Mouse (Mus musculus): ENCODE results near the gene Crnkl1. TPM values are rescaled to one million over a fixed set of nuclear protein-coding genes. Genes with fewer than 3 reads are reported as not detected.

Crnkl1 gene
- polyA plus RNA-seq (2014; fragmentation: Nextera tagmentation; extraction: Ambion mirVana) = 28.7 and 31.9 TPM in 2 replicates

DNA sequence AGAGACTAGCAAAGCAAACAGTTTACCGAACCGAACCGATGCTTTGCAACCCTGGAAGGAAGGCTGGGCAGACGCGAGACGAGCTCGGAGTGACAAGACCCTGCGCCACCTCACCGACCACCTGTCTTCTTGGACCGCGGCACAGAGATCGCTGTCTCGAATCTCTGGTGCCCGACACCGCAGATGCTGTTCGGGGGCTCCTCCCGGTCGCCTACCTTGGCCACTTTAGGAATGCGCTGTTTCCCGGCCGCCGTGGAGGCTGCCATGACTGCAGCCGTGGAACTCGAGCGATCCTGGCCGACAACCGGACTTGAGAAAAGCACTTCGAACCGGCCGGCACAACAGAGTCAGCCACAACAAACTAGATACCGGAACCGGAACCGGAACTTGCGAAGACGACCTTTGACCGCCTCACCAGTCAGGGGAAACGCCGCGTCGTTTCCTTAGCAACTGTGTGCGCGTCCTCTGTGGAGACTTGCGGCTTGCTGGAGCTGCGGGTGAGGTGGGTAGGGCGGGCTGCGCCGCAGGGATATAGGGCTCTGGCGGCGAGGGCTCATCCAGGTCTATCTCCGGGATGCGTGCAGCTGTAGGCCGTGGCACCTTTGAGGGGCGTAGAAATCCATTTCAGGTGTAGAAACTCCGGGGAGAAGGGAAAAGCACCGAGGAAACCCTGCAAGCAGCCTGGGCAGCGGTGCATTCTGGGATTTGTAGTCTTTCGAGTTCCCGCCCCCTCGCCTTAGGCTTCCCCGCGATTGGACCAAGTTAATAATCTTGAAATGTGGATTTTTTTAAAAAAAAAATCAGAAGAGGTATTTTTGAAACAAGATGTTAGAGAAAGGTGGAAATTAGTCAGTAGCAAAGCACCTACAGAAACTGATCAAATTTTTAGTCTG is at the start of gene Crnkl1, which contains the start of gene Cfap61:
TSS of gene Crnkl1 (minus strand) at position 676 of the 893 bp plus-strand sequence.
TSS of gene Cfap61 (plus strand) at position 446 of the 893 bp plus-strand sequence.
- peak; percentile 98 for ATAC-seq (ENCODE audit: low FRiP score, low TSS enrichment)

DNA sequence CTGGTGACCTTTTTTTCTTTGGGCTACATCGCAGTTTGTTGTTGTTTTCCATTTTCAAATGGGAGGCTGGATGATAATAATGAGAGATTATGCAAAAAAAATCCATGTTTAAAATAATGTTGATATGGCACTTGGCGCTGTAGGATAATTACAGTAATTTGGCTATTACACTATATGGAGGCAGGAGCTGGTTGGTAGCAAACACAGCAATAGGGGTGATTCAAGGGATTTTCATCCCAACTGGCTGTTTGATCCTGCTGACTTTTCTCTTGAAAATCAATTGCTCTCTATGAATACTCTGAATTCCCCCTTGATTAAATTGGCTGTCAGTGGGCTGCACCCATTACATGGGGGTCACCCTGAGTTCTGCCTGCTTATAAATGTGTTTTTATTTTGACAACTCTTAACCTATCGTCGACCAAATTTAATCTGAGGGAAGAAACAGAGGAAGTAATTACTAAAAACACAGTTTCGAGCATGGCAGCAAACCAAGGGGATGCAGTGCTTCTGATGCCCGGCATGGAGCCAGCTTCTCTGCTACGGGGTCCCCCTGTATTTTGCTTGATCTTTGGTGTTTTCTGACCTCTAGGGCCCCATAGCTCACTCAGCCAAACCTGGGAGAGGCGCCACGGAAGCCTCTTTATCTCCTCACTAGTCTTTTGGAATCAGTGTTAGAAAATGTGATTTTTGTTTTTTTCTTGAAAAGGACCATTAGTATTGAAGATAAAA is 47.7 kb upstream of the Crnkl1 start:
- WGBS = 76% methylated on average over 9 of the region's 9 CpGs
- H3K4me2 ChIP-seq (replicated peaks; ENCODE audit: low read depth, low read length) = no peak overlapping the region
- ATAC-seq (ENCODE audit: low FRiP score, low TSS enrichment) = no peak

More for the DNA sequence above, at the start of gene Crnkl1, which contains the start of gene Cfap61:
- H3K9ac ChIP-seq (ENCODE audit: low read depth, low read length) = peak within 1 kb of the TSS; percentile 74
- peaks cover 24% of the 10 kb centered on the region for H3K36me3 ChIP-seq (ENCODE audit: control insufficient read depth, insufficient read depth, low read length)
- no peaks in the 10 kb centered on the region for H3K27me3 ChIP-seq (ENCODE audit: control insufficient read depth, insufficient read depth, low read length)
- peak within 1 kb of the TSS; percentile 95 for H3K4me3 ChIP-seq (ENCODE audit: low read length)
- H3K4me2 ChIP-seq (replicated peaks; ENCODE audit: low read depth, low read length) = peak within 1 kb of the TSS; percentile 83
- H3K27ac ChIP-seq (ENCODE audit: low read depth, low read length) = no peak within 1 kb of the TSS
- under 1% methylated on average over 61 of the region's 61 CpGs for WGBS
- peaks cover 7% of the 10 kb centered on the region; the same call in 1 of the 2 replicates for H3K4me1 ChIP-seq (ENCODE audit: control insufficient read depth, insufficient read depth, low read length)
- H3K9me3 ChIP-seq (ENCODE audit: control insufficient read depth, low read length) = no peaks in the 10 kb centered on the region

DNA sequence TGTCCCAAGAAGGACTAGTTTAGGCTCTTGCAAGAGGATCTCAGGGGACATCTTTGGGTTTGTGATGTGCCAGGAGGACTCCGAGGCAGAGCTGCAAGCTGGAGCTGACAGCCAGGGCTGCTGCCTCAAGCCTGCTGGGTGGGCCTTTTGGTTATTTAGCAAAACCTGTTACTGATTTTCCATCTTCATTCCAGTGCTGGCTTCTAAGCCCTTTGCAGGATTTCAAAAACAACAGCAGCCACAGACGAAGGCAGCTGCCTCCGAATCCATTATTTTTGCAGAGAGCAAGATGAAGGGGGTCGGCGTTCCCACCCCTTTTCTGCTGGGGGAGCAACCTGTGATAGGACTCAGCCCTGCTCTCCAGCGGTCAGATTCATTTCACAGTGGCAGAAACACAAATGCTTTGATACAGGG is 46.9 kb upstream of the Crnkl1 start:
- WGBS = 47% methylated on average over 6 of the region's 6 CpGs
- no peaks in the 10 kb centered on the region for H3K4me1 ChIP-seq (ENCODE audit: control insufficient read depth, insufficient read depth, low read length)

More for the DNA sequence above, 47.7 kb upstream of the Crnkl1 start:
- Histone ChIP-seq H3K4me1 (ENCODE audit: control insufficient read depth, insufficient read depth, low read length) (no peaks in the 10 kb centered on the region), H3K27ac (ENCODE audit: low read depth, low read length) (no peak overlapping the region), H3K27me3 (ENCODE audit: control insufficient read depth, insufficient read depth, low read length) (no peaks in the 10 kb centered on the region), H3K4me3 (ENCODE audit: low read length) (no peak overlapping the region), H3K9me3 (ENCODE audit: control insufficient read depth, low read length) (no peaks in the 10 kb centered on the region), H3K36me3 (ENCODE audit: control insufficient read depth, insufficient read depth, low read length) (no peaks in the 10 kb centered on the region), H3K9ac (ENCODE audit: low read depth, low read length) (no peak overlapping the region)

DNA sequence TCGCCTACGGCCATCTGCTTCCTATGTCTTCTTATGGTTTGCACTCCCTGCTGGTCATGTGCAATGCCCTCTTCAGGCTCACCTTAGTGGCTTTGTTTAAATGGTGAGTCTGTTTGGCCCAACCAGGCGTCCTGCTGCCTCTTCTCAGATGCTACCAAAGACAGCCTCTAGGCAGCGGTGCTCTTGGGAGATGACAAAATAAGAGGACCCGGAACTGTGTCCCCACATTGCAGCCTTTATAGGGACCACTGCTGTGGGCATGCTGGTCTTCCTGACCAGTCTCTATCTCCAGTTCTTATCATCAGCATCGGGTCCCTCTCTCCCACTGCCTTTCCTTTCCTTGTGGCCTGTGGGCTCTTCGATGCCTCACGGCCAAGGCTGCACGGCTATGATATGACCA is 46.1 kb upstream of the Crnkl1 start:
- H3K27me3 ChIP-seq (ENCODE audit: control insufficient read depth, insufficient read depth, low read length) = no peaks in the 10 kb centered on the region
- ATAC-seq (ENCODE audit: low FRiP score, low TSS enrichment) = no peak
- H3K9me3 ChIP-seq (ENCODE audit: control insufficient read depth, low read length) = no peaks in the 10 kb centered on the region
- no peaks in the 10 kb centered on the region for H3K4me1 ChIP-seq (ENCODE audit: control insufficient read depth, insufficient read depth, low read length)
- H3K9ac ChIP-seq (ENCODE audit: low read depth, low read length) = no peak overlapping the region
- no peak overlapping the region for H3K27ac ChIP-seq (ENCODE audit: low read depth, low read length)
- H3K36me3 ChIP-seq (ENCODE audit: control insufficient read depth, insufficient read depth, low read length) = no peaks in the 10 kb centered on the region
- H3K4me3 ChIP-seq (ENCODE audit: low read length) = no peak overlapping the region
- no peak overlapping the region for H3K4me2 ChIP-seq (replicated peaks; ENCODE audit: low read depth, low read length)
- WGBS = 90% methylated on average over 9 of the region's 9 CpGs

More for the DNA sequence above, 46.9 kb upstream of the Crnkl1 start:
- no peak overlapping the region for H3K9ac ChIP-seq (ENCODE audit: low read depth, low read length)
- no peak overlapping the region for H3K4me3 ChIP-seq (ENCODE audit: low read length)
- no peaks in the 10 kb centered on the region for H3K36me3 ChIP-seq (ENCODE audit: control insufficient read depth, insufficient read depth, low read length)
- no peak for ATAC-seq (ENCODE audit: low FRiP score, low TSS enrichment)
- H3K9me3 ChIP-seq (ENCODE audit: control insufficient read depth, low read length) = no peaks in the 10 kb centered on the region
- H3K27me3 ChIP-seq (ENCODE audit: control insufficient read depth, insufficient read depth, low read length) = no peaks in the 10 kb centered on the region
- no peak overlapping the region for H3K4me2 ChIP-seq (replicated peaks; ENCODE audit: low read depth, low read length)
- H3K27ac ChIP-seq (ENCODE audit: low read depth, low read length) = no peak overlapping the region

DNA sequence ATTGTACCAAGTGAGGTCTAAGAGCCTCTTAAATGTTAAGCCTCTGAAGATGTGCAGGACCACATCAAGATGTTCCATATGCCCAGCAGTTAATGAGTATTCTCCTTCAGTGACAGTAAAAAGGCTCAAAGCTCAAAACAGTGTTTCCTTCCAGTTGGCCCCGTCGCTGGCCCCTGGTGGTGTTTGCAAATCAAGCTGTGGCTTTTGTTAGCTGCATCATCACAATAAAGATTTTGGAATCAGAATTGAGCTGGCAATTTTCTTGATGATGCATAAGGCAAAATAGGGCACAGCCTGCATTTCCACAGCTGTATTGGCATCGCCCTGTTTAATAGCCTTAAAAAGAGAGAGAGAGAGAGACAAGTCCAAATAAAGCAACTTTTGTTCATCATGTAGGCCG is 44.8 kb upstream of the Crnkl1 start:
- H3K9me3 ChIP-seq (ENCODE audit: control insufficient read depth, low read length) = no peaks in the 10 kb centered on the region
- H3K36me3 ChIP-seq (ENCODE audit: control insufficient read depth, insufficient read depth, low read length) = no peaks in the 10 kb centered on the region
- H3K4me3 ChIP-seq (ENCODE audit: low read length) = no peak overlapping the region
- no peak overlapping the region for H3K4me2 ChIP-seq (replicated peaks; ENCODE audit: low read depth, low read length)
- no peak overlapping the region for H3K9ac ChIP-seq (ENCODE audit: low read depth, low read length)
- H3K4me1 ChIP-seq (ENCODE audit: control insufficient read depth, insufficient read depth, low read length) = no peaks in the 10 kb centered on the region
- H3K27ac ChIP-seq (ENCODE audit: low read depth, low read length) = no peak overlapping the region
- H3K27me3 ChIP-seq (ENCODE audit: control insufficient read depth, insufficient read depth, low read length) = no peaks in the 10 kb centered on the region
- no peak for ATAC-seq (ENCODE audit: low FRiP score, low TSS enrichment)
- WGBS = 79% methylated on average over 4 of the region's 4 CpGs

DNA sequence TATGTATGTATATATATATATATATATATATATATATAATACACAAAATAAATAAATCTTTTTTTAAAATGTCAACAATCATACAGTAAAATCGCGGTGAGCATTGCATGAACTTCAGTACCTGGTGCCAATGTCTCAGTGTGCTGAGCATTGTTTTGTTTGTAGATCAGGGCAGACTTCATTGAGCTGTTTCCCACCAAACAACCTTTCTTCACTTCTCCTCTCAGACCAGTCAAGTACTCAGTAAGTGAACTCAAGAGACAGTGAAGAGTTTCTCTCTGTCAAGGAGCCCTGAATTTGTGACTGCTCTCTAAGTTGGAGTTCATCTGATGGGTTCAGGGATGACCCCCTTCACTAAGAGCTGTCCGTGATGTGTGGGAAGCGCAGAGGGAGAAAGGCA is 37.8 kb upstream of the Crnkl1 start:
- no peaks in the 10 kb centered on the region for H3K36me3 ChIP-seq (ENCODE audit: control insufficient read depth, insufficient read depth, low read length)
- no peak overlapping the region for H3K27ac ChIP-seq (ENCODE audit: low read depth, low read length)
- no peaks in the 10 kb centered on the region for H3K27me3 ChIP-seq (ENCODE audit: control insufficient read depth, insufficient read depth, low read length)
- no peaks in the 10 kb centered on the region for H3K9me3 ChIP-seq (ENCODE audit: control insufficient read depth, low read length)
- no peaks in the 10 kb centered on the region for H3K4me1 ChIP-seq (ENCODE audit: control insufficient read depth, insufficient read depth, low read length)
- H3K9ac ChIP-seq (ENCODE audit: low read depth, low read length) = no peak overlapping the region
- H3K4me2 ChIP-seq (replicated peaks; ENCODE audit: low read depth, low read length) = no peak overlapping the region
- no peak for ATAC-seq (ENCODE audit: low FRiP score, low TSS enrichment)
- no peak overlapping the region for H3K4me3 ChIP-seq (ENCODE audit: low read length)
- WGBS = 86% methylated on average over 4 of the region's 4 CpGs

DNA sequence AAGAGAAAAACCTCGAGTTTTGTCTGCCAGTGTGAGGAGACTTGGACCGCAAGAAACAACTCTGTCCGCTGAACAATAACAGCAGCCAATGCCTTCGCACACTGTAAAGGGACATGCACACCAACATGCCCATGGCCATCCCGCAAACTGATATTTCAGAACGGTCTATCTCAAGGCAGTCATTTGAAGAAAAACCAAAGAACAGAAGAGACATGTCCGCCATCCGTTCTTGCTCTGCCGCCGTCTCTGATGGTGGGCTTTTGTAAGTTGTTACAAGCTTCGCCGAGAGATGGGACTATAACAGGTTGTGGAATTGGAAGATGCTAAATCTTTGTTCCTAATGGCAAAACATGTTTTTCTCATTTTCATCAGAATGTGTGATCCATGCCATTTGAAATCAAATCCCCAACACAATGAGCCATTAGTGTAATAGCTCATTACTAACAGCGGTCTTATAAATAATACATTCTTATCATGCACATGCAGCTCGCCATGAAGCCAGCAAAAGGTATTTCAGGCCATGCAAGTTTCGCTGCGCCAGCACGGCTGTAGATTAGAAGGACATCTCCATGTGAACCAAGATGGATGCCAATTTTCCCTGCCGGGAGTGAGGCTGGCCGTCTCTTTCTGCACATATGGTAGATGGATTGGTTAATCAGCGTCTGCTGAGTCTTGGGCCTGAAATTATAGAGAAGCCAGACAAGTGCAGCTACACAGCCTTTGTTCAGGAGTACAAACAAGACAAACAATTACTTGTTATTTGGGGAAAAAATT is 36.6 kb upstream of the Crnkl1 start:
- 93% methylated on average over 20 of the region's 20 CpGs for WGBS

DNA sequence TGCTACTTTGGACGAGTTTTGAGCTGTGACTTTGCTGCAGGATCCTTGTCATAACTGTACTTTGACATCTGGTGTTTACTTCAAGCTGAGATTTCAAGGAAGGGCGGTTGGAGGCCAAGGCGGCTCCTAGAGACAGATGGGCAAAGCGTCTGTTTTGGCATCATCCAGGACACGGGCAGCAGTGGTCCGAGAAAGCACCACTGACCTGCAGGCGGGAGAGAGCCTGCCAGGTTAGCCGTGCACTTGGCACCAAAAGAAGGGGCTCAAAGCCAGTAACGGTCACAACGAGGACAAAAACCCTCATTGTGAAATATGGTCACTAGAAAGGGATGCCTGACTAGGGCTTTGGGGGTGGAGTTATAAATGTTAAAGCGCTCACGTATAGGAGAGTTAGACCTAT is 35.9 kb upstream of the Crnkl1 start:
- Histone ChIP-seq H3K9ac (ENCODE audit: low read depth, low read length) (no peak overlapping the region), H3K36me3 (ENCODE audit: control insufficient read depth, insufficient read depth, low read length) (no peaks in the 10 kb centered on the region), H3K4me2 (replicated peaks; ENCODE audit: low read depth, low read length) (no peak overlapping the region), H3K4me1 (ENCODE audit: control insufficient read depth, insufficient read depth, low read length) (no peaks in the 10 kb centered on the region), H3K4me3 (ENCODE audit: low read length) (no peak overlapping the region), H3K27me3 (ENCODE audit: control insufficient read depth, insufficient read depth, low read length) (no peaks in the 10 kb centered on the region), H3K9me3 (ENCODE audit: control insufficient read depth, low read length) (no peaks in the 10 kb centered on the region), H3K27ac (ENCODE audit: low read depth, low read length) (no peak overlapping the region)
- no peak for ATAC-seq (ENCODE audit: low FRiP score, low TSS enrichment)
- 86% methylated on average over 12 of the region's 12 CpGs for WGBS

More for the DNA sequence above, 36.6 kb upstream of the Crnkl1 start:
- H3K27me3 ChIP-seq (ENCODE audit: control insufficient read depth, insufficient read depth, low read length) = no peaks in the 10 kb centered on the region
- no peak for ATAC-seq (ENCODE audit: low FRiP score, low TSS enrichment)
- no peak overlapping the region for H3K9ac ChIP-seq (ENCODE audit: low read depth, low read length)
- no peak overlapping the region for H3K4me3 ChIP-seq (ENCODE audit: low read length)
- no peak overlapping the region for H3K27ac ChIP-seq (ENCODE audit: low read depth, low read length)
- H3K4me1 ChIP-seq (ENCODE audit: control insufficient read depth, insufficient read depth, low read length) = no peaks in the 10 kb centered on the region
- H3K4me2 ChIP-seq (replicated peaks; ENCODE audit: low read depth, low read length) = no peak overlapping the region
- H3K9me3 ChIP-seq (ENCODE audit: control insufficient read depth, low read length) = no peaks in the 10 kb centered on the region
- no peaks in the 10 kb centered on the region for H3K36me3 ChIP-seq (ENCODE audit: control insufficient read depth, insufficient read depth, low read length)

Measured in kidney, embryonic 14.5 days (tissue).